Mouse (Mus musculus) small intestine, adult 10 weeks (tissue): Measurements from ENCODE around the gene Hrct1. TPM values are rescaled to one million over a fixed set of nuclear protein-coding genes. Genes with fewer than 3 reads are reported as not detected.

Experiments
- polyA plus RNA-seq: library from polyadenylated mRNA; stranded (reverse); fragments of 350-450 nt; fragmentation: Illumina TruSeq; extraction: RNeasy Lipid Tissue Mini Kit (QIAGEN cat#74804); gene quantifications from one replicate; pipeline ENCODE4 v1.2.3, GENCODE M21; 2014; ENCODE audit warnings: low replicate concordance

Hrct1 gene
- polyA plus RNA-seq: not detected

GRCm38 (mm10) chr4:43726995-43727394, at the start of gene Hrct1:
Hrct1 (plus strand) TSS chr4:43727188.

GRCm38 (mm10) chr4:43700707-43701106, 26.3 kb upstream of the Hrct1 start, which contains the start of gene Olfr70:
Olfr70 (minus strand) TSS chr4:43700807.

GRCm38 (mm10) chr4:43709869-43710268, 17.1 kb upstream of the Hrct1 start, which contains the start of gene Olfr71:
Olfr71 (minus strand) TSS chr4:43710255.

GRCm38 (mm10) chr4:43729794-43730550, 3.0 kb downstream of the Hrct1 start, which contains the start of gene Spaar:
Spaar (plus strand) TSS chr4:43730034.

GRCm38 (mm10) chr4:43770909-43771308, 43.9 kb downstream of the Hrct1 start, which contains the start of gene Olfr159:
Olfr159 (minus strand) TSS chr4:43771009.

Other genes starting within 250 kb of the Hrct1 start
- gene Sit1, start 243.5 kb upstream of the Hrct1 start, polyA plus RNA-seq: not detected
- gene Ccdc107, start 234.3 kb upstream of the Hrct1 start, polyA plus RNA-seq: 3.3 TPM
- gene Arhgef39, start 227.5 kb upstream of the Hrct1 start, polyA plus RNA-seq: 14.2 TPM
- gene Car9, start 220.2 kb upstream of the Hrct1 start, polyA plus RNA-seq: 31.9 TPM
- gene Tpm2, start 203.4 kb upstream of the Hrct1 start, polyA plus RNA-seq: 19.6 TPM
- 6.1 TPM for gene Creb3, start 164.9 kb upstream of the Hrct1 start, polyA plus RNA-seq
- 35.0 TPM for gene Tln1, start 164.5 kb upstream of the Hrct1 start, polyA plus RNA-seq
- gene Rgp1, start 148.5 kb upstream of the Hrct1 start, polyA plus RNA-seq: 2.7 TPM
- gene Gba2, start 148.3 kb upstream of the Hrct1 start, polyA plus RNA-seq: 0.41 TPM
- gene Msmp, start 142.7 kb upstream of the Hrct1 start, polyA plus RNA-seq: not detected
- 1.0 TPM for gene Npr2, start 95.3 kb upstream of the Hrct1 start, polyA plus RNA-seq
- gene Spag8, start 73.6 kb upstream of the Hrct1 start, polyA plus RNA-seq: not detected
- 3.7 TPM for gene Hint2, start 70.7 kb upstream of the Hrct1 start, polyA plus RNA-seq
- gene Tmem8b, start 58.2 kb upstream of the Hrct1 start, polyA plus RNA-seq: 0.52 TPM
- not detected for gene Fam221b, start 58.0 kb upstream of the Hrct1 start, polyA plus RNA-seq
- not detected for gene Olfr70, start 26.4 kb upstream of the Hrct1 start, polyA plus RNA-seq
- gene Olfr71, start 16.9 kb upstream of the Hrct1 start, polyA plus RNA-seq: not detected
- gene Spaar, start 2.8 kb downstream of the Hrct1 start, polyA plus RNA-seq: 0.93 TPM
- not detected for gene Olfr159, start 43.8 kb downstream of the Hrct1 start, polyA plus RNA-seq
- gene Olfr156, start 96.7 kb downstream of the Hrct1 start, polyA plus RNA-seq: not detected
- gene Olfr157, start 113.0 kb downstream of the Hrct1 start, polyA plus RNA-seq: not detected
- not detected for gene Olfr155, start 124.4 kb downstream of the Hrct1 start, polyA plus RNA-seq
- 3.3 TPM for gene Reck, start 148.3 kb downstream of the Hrct1 start, polyA plus RNA-seq
- gene Glipr2, start 230.2 kb downstream of the Hrct1 start, polyA plus RNA-seq: 13.3 TPM